Mouse (Mus musculus) lung, adult 2 months (tissue): ENCODE measurements around the gene Zfp142. TPM values are rescaled to one million over a fixed set of nuclear protein-coding genes. Genes with fewer than 3 reads are reported as not detected.
A peak's percentile ranks its signal among the peaks of the same experiment; 100 is the strongest.

Source experiments
- DNase-seq: peaks from one replicate; pipeline ENCODE4 v3.0.0; 2022
- H3K4me1 ChIP-seq: fragments of 200-500 bp; 2 replicates; pipeline ENCODE4 v1.6.1; 2011; ENCODE audit warnings: low read length; ENCODE audit not compliant: control insufficient read depth, insufficient read depth
- H3K4me3 ChIP-seq: fragments of 200-500 bp; replicated peaks from 2 replicates; pipeline ENCODE3; 2011; ENCODE audit warnings: low read depth, mild to moderate bottlenecking, control low read depth, low read length; ENCODE audit errors: extremely low read depth
- CTCF ChIP-seq: fragments of 200-500 bp; IDR thresholded peaks from 2 replicates; pipeline ENCODE4 v1.5.1; 2011; ENCODE audit warnings: mild to moderate bottlenecking, low read length, control low read depth; ENCODE audit not compliant: insufficient read depth
- POLR2A ChIP-seq: fragments of 200-500 bp; IDR thresholded peaks from 2 replicates; pipeline ENCODE4 v1.6.1; 2011; ENCODE audit warnings: low read depth, mild to moderate bottlenecking, control low read depth, low read length, borderline replicate concordance; ENCODE audit errors: extremely low read depth
- WGBS: fragments of 180-500 bp; shearing (Covaris S2); methylation state at CpG from one replicate; pipeline ENCODE4 v1.1.7; 2018; 5-methylcytosine and 5-hydroxymethylcytosine counted together
- polyA plus RNA-seq: library from polyadenylated mRNA; depleted of rRNA; stranded (reverse); fragments of >200 nt; gene quantifications from 2 replicates; pipeline ENCODE4 v1.2.3, GENCODE M21; 2012; rRNA removed

Zfp142 gene
- polyA plus RNA-seq = 13.6 and 14.5 TPM in 2 replicates

DNA sequence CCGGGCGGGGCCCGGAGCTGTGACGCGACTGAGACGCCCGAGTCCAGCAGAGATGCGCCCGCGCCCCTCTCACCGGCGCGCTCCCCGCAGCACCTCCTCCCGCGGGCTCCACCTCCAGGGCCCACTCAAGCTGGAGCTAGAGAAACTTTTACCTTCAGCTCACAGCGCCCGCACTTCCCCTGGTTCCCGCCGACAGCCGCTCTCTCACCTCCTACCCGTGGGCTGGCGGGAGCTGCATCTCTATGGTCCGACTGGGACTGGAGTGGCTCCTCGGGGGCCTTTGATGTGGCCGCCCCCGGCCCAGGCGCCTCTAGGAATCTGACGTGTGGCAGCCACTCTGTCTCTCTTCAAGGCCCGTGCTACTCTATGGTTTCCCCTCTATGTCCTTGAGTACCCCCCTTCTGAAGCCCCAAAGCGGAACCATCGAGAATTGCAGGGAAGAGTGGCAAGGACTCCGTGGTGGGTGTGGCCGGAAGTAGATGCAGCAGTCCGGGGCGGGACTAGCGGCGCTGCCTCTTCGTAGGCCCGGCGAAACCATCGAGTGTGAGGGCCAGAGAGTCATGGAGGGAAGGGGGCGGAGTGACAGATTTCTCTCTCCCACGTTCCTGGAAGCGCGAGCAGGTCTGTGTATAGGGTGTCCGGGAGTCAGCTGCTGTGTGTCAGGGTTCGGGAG, at the start of gene Zfp142, which contains the start of gene Bcs1l:
Gene Zfp142, minus strand, starts transcription at position 474 of the 673 bp plus-strand sequence.
Gene Bcs1l, plus strand, starts transcription at position 517 of the 673 bp plus-strand sequence.
- DNase-seq = peak; percentile 99
- WGBS = under 1% methylated on average over 48 of the region's 48 CpGs
- peaks cover 3% of the 10 kb centered on the region for H3K4me1 ChIP-seq
- TF ChIP-seq CTCF (no peak), POLR2A (peak; percentile 48; the same call in 1 of the 2 replicates)
- H3K4me3 ChIP-seq = peak within 1 kb of the TSS; percentile 80

GRCm38 (mm10) chr1:74632734-74633133, 44.7 kb upstream of the Zfp142 start:
- 74% methylated on average over 4 of the region's 4 CpGs for WGBS
- TF ChIP-seq CTCF (no peak), POLR2A (no peak)
- Histone ChIP-seq H3K4me1 (no peaks in the 10 kb centered on the region), H3K4me3 (no peak overlapping the region)
- no peak for DNase-seq

DNA sequence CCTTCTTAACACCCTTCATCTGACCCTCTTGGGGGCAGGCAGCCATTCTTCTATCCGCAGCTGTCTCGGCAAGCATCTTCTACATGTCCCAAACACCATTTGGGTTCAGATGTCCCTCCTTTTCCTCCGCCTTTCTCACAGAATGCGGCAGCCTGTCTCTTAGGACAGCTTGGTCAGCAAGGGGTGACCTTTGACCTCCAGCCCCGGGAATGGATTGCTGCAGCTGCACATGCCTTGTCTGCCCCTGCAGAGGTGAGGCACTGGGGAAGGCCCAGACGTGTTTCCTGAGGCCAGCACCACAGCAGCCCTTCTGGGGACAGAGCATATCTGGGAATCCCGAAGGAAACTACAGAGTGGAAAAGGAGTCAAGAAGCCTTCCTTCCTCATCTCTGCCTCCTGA, 40.0 kb upstream of the Zfp142 start:
- Histone ChIP-seq H3K4me1 (no peaks in the 10 kb centered on the region; the same call in 1 of the 2 replicates), H3K4me3 (no peak overlapping the region)
- DNase-seq = no peak
- TF ChIP-seq CTCF (no peak), POLR2A (no peak)
- WGBS = 51% methylated on average over 7 of the region's 7 CpGs

DNA sequence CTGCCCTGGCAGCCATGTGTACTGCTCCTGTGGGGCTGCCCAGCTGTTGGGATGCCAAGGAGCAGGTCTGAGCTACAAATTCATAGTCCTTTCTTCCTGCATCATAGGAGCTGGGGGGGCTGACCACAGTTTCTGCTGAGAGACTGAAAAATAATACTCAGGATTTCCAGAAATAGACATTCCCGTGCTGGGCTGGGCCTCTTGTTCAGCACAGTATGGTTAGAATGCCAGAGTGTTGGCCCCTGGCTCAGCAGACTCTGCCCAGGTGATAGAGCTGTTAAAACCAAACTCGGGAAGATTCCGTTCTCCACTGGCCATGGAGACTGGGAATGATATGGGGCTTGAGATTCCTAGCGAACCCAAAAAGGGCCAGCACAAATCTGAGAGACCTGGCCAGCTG, 38.0 kb upstream of the Zfp142 start:
- H3K4me3 ChIP-seq = no peak overlapping the region
- no peak for DNase-seq
- H3K4me1 ChIP-seq = no peaks in the 10 kb centered on the region; the same call in 1 of the 2 replicates
- 70% methylated on average over 4 of the region's 4 CpGs for WGBS
- TF ChIP-seq POLR2A (no peak), CTCF (no peak)

DNA sequence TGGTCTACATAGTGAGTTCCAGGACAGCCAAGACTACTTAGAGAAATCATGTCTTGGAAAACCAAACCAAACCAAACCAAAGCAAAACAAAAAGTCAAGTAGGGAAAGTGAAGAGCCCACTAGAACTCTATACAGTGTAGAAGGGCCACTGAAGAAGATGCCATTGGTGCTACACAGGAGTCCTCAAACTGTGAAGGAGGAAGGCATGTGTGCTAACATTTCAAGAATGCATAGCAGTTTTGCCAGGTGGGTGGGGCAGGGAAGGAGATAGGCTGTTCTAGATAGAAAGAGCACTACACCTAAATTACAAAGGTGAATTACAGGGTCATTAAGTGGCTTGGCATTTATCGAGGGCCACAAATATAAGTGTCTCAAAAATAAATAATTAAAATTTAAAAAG, 36.1 kb upstream of the Zfp142 start:
- no peak for TF ChIP-seq POLR2A
- no peak for TF ChIP-seq CTCF

DNA sequence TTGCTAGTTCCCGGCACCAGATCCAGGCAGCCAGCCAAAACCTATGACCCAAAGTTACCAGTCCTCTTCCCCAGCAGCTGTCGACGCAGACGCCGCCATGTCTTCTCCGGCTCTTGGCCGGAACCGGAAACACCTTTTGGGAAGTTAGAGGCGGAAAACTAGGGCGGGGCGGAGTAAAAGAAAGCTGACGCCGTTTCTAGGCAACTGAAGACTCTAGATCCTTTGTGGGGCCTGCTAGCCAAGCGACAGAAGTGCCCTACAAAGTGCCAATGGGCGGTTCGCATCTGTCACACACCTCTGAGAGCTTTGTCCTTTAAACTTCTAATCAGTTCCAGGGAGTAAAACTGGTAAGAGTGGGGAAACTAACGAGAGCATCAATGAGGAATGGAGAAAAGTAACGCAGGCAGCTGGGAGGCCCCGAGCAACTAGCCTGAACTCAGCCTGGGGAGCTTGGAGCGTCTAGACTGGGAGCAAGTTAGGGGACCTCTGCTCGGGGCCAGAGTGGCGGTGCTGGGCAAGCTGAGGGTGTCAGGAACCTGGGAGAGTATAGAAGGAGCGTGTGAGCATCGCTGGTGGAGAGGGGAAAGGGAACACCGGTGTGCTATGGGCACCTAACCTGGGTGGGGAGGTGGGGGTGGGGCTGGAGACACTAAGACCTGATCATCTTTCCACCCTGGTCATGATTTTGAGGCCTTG, 13.4 kb upstream of the Zfp142 start, which contains the start of the genes Rnf25 and Stk36:
Gene Rnf25, minus strand, starts transcription at position 131 of the 696 bp plus-strand sequence.
Gene Stk36, plus strand, starts transcription at position 179 of the 696 bp plus-strand sequence.
- Histone ChIP-seq H3K4me3 (peak within 1 kb of the TSS; percentile 86), H3K4me1 (no peaks in the 10 kb centered on the region)
- peak; percentile 82 for DNase-seq
- TF ChIP-seq CTCF (no peak), POLR2A (peak; percentile 98)
- 11% methylated on average over 25 of the region's 25 CpGs for WGBS

More for the DNA sequence above, 36.1 kb upstream of the Zfp142 start:
- Histone ChIP-seq H3K4me1 (no peaks in the 10 kb centered on the region; the same call in 1 of the 2 replicates), H3K4me3 (no peak overlapping the region)
- WGBS = 66% methylated on average over 1 of the region's 1 CpGs
- no peak for DNase-seq

- TF ChIP-seq POLR2A (no peak), CTCF (no peak)
- H3K4me3 ChIP-seq = peak overlapping the region; percentile 86
- no peak for DNase-seq
- H3K4me1 ChIP-seq = no peaks in the 10 kb centered on the region
- WGBS = 8% methylated on average over 26 of the region's 26 CpGs
These were observed 12.6 kb upstream of the Zfp142 start for GRCm38 (mm10) chr1:74600501-74601266.

DNA sequence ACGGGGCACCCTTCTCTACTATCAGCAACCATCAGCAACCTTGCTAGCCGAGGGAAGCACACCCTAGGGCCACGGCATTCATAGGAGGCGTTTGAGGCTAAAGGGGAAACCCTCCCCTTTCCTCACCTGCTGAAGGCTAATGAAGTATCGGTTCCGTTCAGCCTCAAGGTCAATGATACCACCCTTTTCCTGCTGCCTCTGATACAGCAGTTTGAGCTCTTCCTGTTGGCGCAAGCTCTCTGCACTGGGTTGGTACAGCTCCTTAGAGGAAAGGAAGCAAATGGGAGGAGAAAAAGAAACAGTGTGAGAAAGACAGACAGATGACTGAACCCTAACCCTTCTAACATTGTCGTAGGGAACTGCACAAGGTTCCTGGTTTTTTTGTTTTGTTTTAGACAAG, 6.4 kb upstream of the Zfp142 start:
- 45% methylated on average over 8 of the region's 8 CpGs for WGBS
- DNase-seq = no peak
- no peaks in the 10 kb centered on the region for H3K4me1 ChIP-seq
- no peak overlapping the region for H3K4me3 ChIP-seq
- TF ChIP-seq POLR2A (no peak), CTCF (no peak)

DNA sequence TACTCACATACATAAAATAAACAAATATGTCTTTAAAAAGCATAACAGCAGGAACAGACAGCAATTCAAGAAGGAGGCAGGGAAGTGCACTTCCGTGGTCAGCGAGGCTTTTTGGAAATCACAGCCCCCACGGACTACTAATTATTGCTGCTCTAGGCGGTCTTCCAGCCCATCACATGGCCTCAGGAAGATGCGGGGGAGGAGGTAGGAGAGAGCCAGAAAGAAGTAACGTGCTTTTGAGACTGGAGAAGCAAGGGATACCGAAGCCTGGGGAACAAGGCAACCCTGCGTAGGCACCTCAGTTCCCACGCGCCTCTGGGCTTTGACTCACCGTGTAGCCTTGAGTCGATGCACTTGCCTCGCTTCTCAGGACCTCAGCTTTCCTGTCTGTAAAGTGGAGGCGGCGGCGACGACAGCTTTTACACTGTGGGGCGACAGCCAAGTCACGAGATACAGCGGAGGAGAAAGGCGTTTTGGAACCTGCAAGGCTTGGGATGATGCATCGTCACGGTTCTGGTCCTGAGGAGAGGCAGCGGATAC, 743 bp downstream of the Zfp142 start:
- no peak for DNase-seq
- WGBS = under 1% methylated on average over 24 of the region's 24 CpGs
- Histone ChIP-seq H3K4me3 (peak overlapping the region; percentile 80), H3K4me1 (peaks cover 3% of the 10 kb centered on the region)
- TF ChIP-seq CTCF = no peak
- TF ChIP-seq POLR2A = no peak
